Mouse (Mus musculus) cortical plate, adult 2 months (tissue): Measurements from ENCODE around the gene Mast4. TPM values are rescaled to one million over a fixed set of nuclear protein-coding genes. Genes with fewer than 3 reads are reported as not detected.

Source experiments
- H3K27ac ChIP-seq: fragments of 200-500 bp; 2 replicates; pipeline ENCODE4 v1.5.1; 2012; ENCODE audit warnings: low read length, control low read depth, inconsistent platforms; ENCODE audit not compliant: insufficient read depth
- H3K4me1 ChIP-seq: fragments of 200-500 bp; 2 replicates; pipeline ENCODE4 v1.6.1; 2011; ENCODE audit warnings: low read length; ENCODE audit not compliant: control insufficient read depth, insufficient read depth
- H3K4me3 ChIP-seq: fragments of 200-500 bp; 2 replicates; pipeline ENCODE4 v1.5.1; 2011; ENCODE audit warnings: mild to moderate bottlenecking, low read length, control low read depth; ENCODE audit not compliant: insufficient read depth
- CTCF ChIP-seq: fragments of 200-500 bp; IDR thresholded peaks from 2 replicates; pipeline ENCODE4 v1.5.1; 2011; ENCODE audit warnings: mild to moderate bottlenecking, control low read depth, low read length; ENCODE audit not compliant: insufficient read depth; ENCODE audit errors: extremely low read depth
- POLR2A ChIP-seq: fragments of 200-500 bp; IDR thresholded peaks from 2 replicates; pipeline ENCODE4 v1.6.1; 2011; ENCODE audit warnings: mild to moderate bottlenecking, low read length, control low read depth; ENCODE audit not compliant: insufficient read depth; ENCODE audit errors: extremely low read depth
- polyA plus RNA-seq: library from polyadenylated mRNA; depleted of rRNA; stranded (reverse); fragments of >200 nt; gene quantifications from 2 replicates; pipeline ENCODE4 v1.2.3, GENCODE M21; 2012

The Mast4 gene
- polyA plus RNA-seq, 1 experiment: 19.6 TPM

DNA sequence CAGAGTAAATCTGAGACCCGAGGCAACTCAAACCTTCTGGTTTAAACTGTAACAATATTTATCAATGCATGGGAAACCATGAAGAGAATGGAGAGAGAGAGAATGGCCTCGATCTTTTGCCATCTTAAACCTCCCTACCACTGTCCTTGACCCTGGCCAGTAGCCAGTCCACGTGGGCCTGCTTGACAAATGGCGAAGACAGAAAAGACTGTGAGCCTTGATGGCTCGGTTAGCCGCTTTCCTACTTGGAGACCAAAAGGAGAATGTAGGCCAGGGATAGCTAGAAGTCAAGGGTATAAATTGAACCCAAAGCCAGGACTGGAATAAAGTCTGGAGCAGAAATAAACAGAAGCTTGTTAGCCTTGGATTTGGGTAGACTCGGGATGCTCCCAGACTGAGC is 640.1 kb downstream of the Mast4 start:
- H3K4me3 ChIP-seq: no peak overlapping the region
- H3K4me1 ChIP-seq: no peaks in the 10 kb centered on the region
- TF ChIP-seq CTCF (no peak), POLR2A (no peak)
- no peak overlapping the region for H3K27ac ChIP-seq

DNA sequence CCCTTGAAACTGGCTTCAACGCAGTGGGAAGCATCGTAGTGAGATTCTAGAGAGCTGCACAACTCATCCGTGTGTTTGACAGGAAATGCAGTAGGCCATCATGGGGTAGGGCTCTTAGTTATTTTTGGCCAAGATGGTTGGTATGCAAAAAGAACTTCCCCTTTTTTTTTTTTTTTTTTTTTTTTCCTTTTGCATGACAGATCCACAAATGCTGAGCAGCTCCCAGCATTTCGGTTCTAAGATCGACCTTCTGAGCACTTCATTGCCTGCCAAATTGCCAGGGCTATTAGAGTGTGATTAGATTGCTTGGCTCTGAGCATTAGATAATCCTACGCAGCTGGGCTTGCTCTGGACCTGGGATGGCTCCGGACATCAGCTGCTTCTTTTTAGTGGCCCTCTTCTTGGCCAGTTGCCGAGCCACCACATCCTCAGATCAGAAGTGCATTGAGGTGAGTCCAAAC is 640.9 kb downstream of the Mast4 start, which contains the start of gene Cd180:
Cd180 (plus strand) TSS at position 218 of the 461 bp plus-strand sequence.
- H3K4me1 ChIP-seq: no peaks in the 10 kb centered on the region
- TF ChIP-seq CTCF (no peak), POLR2A (no peak)
- no peak within 1 kb of the TSS; the same call in 1 of the 2 replicates for H3K27ac ChIP-seq
- H3K4me3 ChIP-seq: no peak within 1 kb of the TSS; the same call in 1 of the 2 replicates

DNA sequence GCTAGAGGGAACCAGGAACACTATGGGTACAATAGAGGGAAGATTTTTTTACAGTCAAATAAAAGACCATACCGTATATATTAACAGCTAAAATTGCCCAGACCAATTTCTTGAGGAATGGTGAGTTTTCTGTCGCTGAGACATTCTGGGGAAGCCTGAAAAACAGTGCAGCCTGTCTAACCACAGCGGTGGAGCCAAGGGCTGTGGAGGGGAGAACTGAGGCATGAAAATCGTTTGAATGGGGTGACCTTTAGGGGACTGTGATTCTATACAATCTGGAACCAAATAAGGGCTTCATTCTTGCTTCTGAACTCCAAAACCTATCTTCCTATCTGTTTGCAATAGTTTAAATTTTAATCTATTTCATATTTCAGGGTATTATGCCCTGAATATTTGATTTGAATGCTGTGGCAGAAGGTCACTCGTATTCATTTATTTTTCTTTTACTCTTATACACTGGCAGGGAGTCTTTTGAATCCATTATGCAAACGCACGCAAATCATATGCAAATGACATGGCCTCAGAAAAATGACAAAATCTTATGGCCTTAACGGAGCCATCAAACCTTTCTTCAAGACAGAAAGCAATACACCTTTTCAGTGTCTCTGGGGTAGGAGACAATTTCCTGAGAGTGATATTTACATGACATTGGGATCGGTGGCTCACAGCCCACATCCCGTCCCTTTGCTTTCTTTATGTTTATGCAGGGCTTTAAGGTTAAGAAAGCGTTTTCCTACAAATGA is 642.7 kb downstream of the Mast4 start:
- no peak for TF ChIP-seq POLR2A
- TF ChIP-seq CTCF: no peak
- Histone ChIP-seq H3K4me3 (no peak overlapping the region), H3K27ac (no peak overlapping the region), H3K4me1 (no peaks in the 10 kb centered on the region)

DNA sequence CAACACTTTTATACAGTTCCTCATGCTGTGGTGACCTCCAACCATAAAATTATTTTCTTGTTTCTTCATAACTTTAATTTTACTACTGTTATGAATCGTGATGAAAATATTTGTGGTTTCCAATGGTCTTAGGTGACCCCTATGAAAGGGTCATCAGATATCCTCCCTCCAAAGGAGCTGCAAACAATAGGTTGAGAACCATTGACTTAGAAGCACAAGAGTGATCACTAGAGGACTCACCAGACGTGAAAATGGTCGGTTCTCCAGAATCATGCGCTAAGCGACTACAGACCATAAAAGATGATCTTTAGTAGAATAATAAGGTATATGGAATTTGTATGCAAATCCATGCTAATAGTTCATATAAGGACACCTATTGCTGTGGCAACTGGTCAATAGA is 644.1 kb downstream of the Mast4 start:
- TF ChIP-seq CTCF: no peak
- no peak for TF ChIP-seq POLR2A
- no peak overlapping the region for H3K4me3 ChIP-seq
- no peaks in the 10 kb centered on the region for H3K4me1 ChIP-seq
- no peak overlapping the region for H3K27ac ChIP-seq

DNA sequence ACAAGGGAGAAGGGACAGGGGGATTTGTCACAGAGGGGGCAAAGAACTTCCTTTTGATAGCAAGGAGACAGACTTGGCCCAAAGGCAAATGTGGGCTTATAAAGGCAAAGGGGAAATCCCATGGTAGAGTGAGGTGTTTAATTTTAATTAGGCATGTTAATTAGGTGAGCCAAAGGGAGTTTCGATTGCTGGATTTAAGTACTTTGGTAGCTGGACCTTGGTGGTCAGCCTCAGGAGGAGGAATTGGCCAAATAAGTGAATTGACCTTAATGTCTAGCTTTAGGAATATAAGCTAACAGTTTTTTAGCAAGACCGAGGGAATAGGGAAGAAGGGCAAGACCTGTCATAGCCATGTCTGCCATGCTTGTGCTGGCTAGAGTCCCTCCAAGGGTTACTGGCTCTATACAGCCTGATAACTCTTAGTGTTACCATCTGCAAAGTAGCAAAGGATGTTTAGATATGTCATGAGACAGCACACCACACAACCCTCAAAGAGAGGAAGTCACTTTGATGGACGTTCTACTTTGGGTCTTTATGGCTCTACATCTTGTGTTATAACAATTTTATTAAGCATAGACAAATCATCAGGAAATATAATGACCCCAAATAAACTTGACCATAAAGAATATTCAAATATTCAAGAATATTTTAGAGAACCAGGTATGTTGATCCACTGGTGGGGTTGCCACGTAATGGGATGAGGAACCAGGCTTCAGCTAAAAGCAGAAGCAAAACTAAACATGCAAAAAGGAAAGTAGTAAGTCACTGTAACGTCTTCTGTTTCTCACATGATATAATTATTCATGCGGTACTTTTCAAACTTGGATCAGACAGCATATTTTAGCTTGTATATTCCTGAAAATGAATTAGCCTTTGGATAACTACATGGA is 644.9 kb downstream of the Mast4 start:
- Histone ChIP-seq H3K4me1 (no peaks in the 10 kb centered on the region), H3K27ac (no peak overlapping the region; the same call in 1 of the 2 replicates), H3K4me3 (no peak overlapping the region)
- TF ChIP-seq CTCF: no peak
- no peak for TF ChIP-seq POLR2A

DNA sequence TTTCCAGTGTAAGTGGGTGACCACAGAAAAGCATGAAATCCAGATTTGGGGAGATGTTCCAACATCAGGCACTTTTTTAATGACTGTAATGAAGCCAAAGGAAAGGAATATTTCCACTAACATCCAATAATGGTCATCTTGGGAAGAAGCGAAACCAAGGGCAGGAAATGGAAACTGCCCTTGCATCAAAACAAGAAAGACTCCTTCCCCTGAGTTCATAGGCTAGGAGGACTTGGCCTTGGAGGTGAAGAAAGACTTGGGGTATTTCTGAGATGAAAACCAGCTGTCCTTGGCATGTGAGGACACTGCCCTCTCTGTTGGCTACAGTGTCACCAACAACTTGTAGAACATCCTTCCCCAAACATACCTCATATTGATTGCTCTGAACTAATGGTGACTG is 646.2 kb downstream of the Mast4 start:
- no peaks in the 10 kb centered on the region; the same call in 1 of the 2 replicates for H3K4me1 ChIP-seq
- TF ChIP-seq POLR2A (no peak), CTCF (no peak)
- no peak overlapping the region for H3K27ac ChIP-seq
- no peak overlapping the region for H3K4me3 ChIP-seq

DNA sequence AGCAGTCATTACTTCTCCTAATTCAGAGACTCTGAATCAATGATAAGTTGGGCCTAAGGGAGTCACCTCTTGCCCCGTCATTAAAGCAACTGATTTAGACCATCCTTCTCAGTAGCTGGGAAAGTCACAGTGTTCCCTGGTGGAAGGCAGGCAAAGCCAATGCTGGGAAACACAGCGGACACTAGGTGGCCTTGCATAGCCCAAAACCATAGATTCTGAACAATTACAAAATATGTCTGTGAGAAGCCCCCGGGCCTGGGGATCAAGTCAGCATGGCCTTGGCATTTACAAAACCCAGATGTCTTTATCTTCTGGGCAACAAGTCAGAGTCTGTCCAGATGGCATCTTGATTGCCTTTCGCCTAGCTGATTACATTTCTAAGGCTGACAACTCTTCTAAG is 649.4 kb downstream of the Mast4 start:
- TF ChIP-seq CTCF (no peak), POLR2A (no peak)
- H3K27ac ChIP-seq: no peak overlapping the region
- H3K4me1 ChIP-seq: peaks cover 3% of the 10 kb centered on the region; the same call in 1 of the 2 replicates
- no peak overlapping the region for H3K4me3 ChIP-seq
